ENCODE assay signal across 8 mouse cellular contexts in genomic region chr7:118277335-118277910, GRCm38 (mm10). TPM values are rescaled to one million over a fixed set of nuclear protein-coding genes. Genes with fewer than 3 reads are reported as not detected.
DNase-seq lines count a peak whose midpoint lies in the region; ATAC-seq and TF ChIP-seq lines count a peak whose summit lies in the region.

No protein-coding gene starts in this region.

- DNase-seq in thymus, postnatal 0 days (ENCODE audit: low spot score), result peak; percentile 68
- DNase-seq in thymus, postnatal 36 days, result no peak
- peak; percentile 72 for DNase-seq in adrenal gland, adult 2 months
- DNase-seq in lung, postnatal 0 days (ENCODE audit: low spot score), result peak; percentile 85
- DNase-seq in layer of hippocampus, postnatal 25 days (ENCODE audit: extremely low spot score in 1 of 2, low spot score in 1 of 2), result no peak
- DNase-seq in retina, embryonic 14.5 days (ENCODE audit: low spot score), result no peak
- DNase-seq in urinary bladder, adult 2 months (ENCODE audit: low spot score), result no peak

- no peaks in the 10 kb centered on the region for H3K27me3 ChIP-seq in lung, postnatal 0 days (replicated peaks; ENCODE audit: insufficient read depth, low read length)

- H3K4me3 ChIP-seq in lung, postnatal 0 days (ENCODE audit: low read depth, low read length), result no peak overlapping the region

- no peaks in the 10 kb centered on the region for H3K36me3 ChIP-seq in lung, postnatal 0 days (ENCODE audit: insufficient read depth, low read length)

- 52% methylated on average over 11 of the region's 11 CpGs for WGBS in lung, postnatal 0 days

- H3K4me2 ChIP-seq in lung, postnatal 0 days (replicated peaks; ENCODE audit: low read depth, low read length), result peak overlapping the region; percentile 37

- H3K4me1 ChIP-seq in lung, postnatal 0 days (ENCODE audit: insufficient read depth, low read depth, low read length), result no peaks in the 10 kb centered on the region

- TF ChIP-seq EP300 in lung, postnatal 0 days (IDR thresholded peaks at IDR 0.05), result 0 out of 2 replicates have a peak, but pooled peaks have one; percentile 16

- peak; percentile 79 to 83 for ATAC-seq in hematopoietic stem cell, adult 5-6 weeks (replicated peaks in 1 of 2; ENCODE audit: insufficient read depth in 1 of 2, low FRiP score in 2 of 2, low TSS enrichment in 1 of 2, low read depth in 1 of 2, poor library complexity in 2 of 2, severe bottlenecking in 2 of 2)
- peak; percentile 77 for ATAC-seq in lung, postnatal 0 days

- H3K27ac ChIP-seq in lung, postnatal 0 days (ENCODE audit: low read length), result no peak overlapping the region; the same call in 1 of the 2 replicates

- no peak for TF ChIP-seq CTCF in lung, postnatal 0 days (IDR thresholded peaks at IDR 0.05)

- H3K9me3 ChIP-seq in lung, postnatal 0 days (ENCODE audit: low read length), result no peaks in the 10 kb centered on the region

- H3K9ac ChIP-seq in lung, postnatal 0 days (replicated peaks; ENCODE audit: low read depth), result no peak overlapping the region

RNA-seq across cellular contexts. Expression of gene Smg1, which starts 34.0 kb away (rescaled TPM):
- 24.0 and 31.4 TPM in 2 replicates for polyA plus RNA-seq in thymus, postnatal 0 days (2015; fragmentation: Nextera tagmentation; extraction: Ambion mirVana)
- 10 to 100 TPM; 29.9 to 44.5 TPM for total RNA-seq in adrenal gland, adult 2 months (2021)
- 38.4 and 39.7 TPM in 2 replicates for polyA plus RNA-seq in adrenal gland, adult 2 months (2012; rRNA removed)
- 62.4 and 87.4 TPM in 2 replicates for total RNA-seq in hematopoietic stem cell, adult 5-6 weeks (2017)
- 11.2 and 12.2 TPM in 2 replicates for polyA plus RNA-seq in lung, postnatal 0 days (2015; fragmentation: Nextera tagmentation; extraction: Ambion mirVana)
- 10 to 100 TPM; 60.3 to 82.2 TPM for total RNA-seq in layer of hippocampus, postnatal 25 days (2021)
- 41.9 and 46.2 TPM in 2 replicates for polyA plus RNA-seq in urinary bladder, adult 2 months (2012; rRNA removed)

Comparison
In these comparisons a context has a peak if more than half of its experiments do, and no peak if none do; other contexts are left out.
1. DNase-seq: peak in thymus, postnatal 0 days (single experiment), adrenal gland, adult 2 months (single experiment) and lung, postnatal 0 days (single experiment); none in thymus, postnatal 36 days (0 of 2), layer of hippocampus, postnatal 25 days (0 of 2), retina, embryonic 14.5 days (single experiment) and urinary bladder, adult 2 months (single experiment).